Mouse (Mus musculus): ENCODE data around the gene Sars.
A peak's percentile ranks its signal among the peaks of the same experiment; 100 is the strongest.

- TF ChIP-seq ZC3H11A (IDR thresholded peaks at IDR 0.05; ENCODE audit: borderline replicate concordance, low read depth, low read length) (peak; percentile 67), CHD2 (IDR thresholded peaks at IDR 0.05; ENCODE audit: low read depth, low read length) (0 out of 2 replicates have a peak, but pooled peaks have one; percentile 32), ZNF384 (IDR thresholded peaks at IDR 0.05; ENCODE audit: low read depth, low read length) (peak; percentile 49; the same call in 1 of the 2 replicates)
These were observed 55.9 kb downstream of the Sars start for GRCm38 (mm10) chr3:108389111-108389545.

Measured in ES-E14 (cell line).